Mouse (Mus musculus) frontal cortex, adult (tissue): ENCODE data around the gene Il1rl1.

Experiments
- ATAC-seq: cut with Nextera tagmentation; 2 replicates; pipeline ENCODE4 v1.9.2; 2017; ENCODE audit warnings: mild to moderate bottlenecking, moderate library complexity, mixed read lengths; ENCODE audit not compliant: low TSS enrichment

The Il1rl1 gene

GRCm38 (mm10) chr1:40437340-40437739 lies 8.0 kb downstream of the Il1rl1 start:
- ATAC-seq: no peak

- no peak for ATAC-seq
Observed at GRCm38 (mm10) chr1:40439504-40439903, 10.1 kb downstream of the Il1rl1 start.

DNA sequence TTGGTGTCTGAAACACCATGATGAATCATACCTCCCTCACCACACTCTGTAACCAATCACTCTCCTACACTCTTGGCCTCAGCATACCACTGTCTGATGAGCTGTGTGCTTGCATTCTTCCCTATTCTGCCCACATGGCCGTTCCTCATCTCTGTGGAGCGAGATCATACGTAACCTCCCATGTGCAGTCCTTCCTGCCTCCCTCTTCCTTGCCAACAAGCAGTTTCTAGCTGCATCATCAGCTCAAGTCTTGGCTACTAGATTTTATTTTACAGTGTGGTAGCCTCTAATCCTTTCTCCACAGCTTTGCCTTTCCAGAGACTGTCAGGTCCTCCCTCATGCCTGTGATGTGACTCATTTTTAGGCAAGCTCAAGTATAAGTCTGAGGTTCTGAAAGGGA lies 15.4 kb downstream of the Il1rl1 start:
- ATAC-seq: peak; percentile 98

GRCm38 (mm10) chr1:40465477-40466430 lies 36.4 kb downstream of the Il1rl1 start, which contains the start of gene Il18r1:
TSS of gene Il18r1 (plus strand) at chr1:40465552.
- ATAC-seq: no peak

DNA sequence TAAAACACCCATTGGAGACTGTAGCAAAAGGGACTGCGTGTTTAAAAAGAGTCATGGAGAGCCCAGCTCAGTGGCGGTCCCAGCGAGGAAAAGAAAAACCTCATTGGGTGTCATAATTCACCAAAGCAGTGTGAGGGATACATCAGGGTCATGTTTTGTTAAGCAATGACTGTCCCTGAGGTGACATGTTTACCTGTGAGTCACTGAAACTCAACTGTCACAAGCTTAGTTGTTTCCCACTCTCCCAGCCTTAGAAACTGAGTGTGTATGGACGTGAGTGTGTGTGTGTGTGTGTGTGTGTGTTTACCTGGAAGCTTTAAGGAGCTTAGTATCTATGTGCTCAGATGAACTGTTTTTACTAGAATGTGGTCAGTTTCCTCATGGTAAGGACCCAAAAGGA lies 37.9 kb downstream of the Il1rl1 start:
- ATAC-seq: no peak

GRCm38 (mm10) chr1:40468805-40469204 lies 39.4 kb downstream of the Il1rl1 start:
- no peak for ATAC-seq

GRCm38 (mm10) chr1:40469900-40470299 lies 40.5 kb downstream of the Il1rl1 start:
- ATAC-seq: no peak

- no peak for ATAC-seq
Observed at GRCm38 (mm10) chr1:40472401-40472800, 43.0 kb downstream of the Il1rl1 start.

GRCm38 (mm10) chr1:40473640-40474039 lies 44.3 kb downstream of the Il1rl1 start:
- no peak for ATAC-seq

DNA sequence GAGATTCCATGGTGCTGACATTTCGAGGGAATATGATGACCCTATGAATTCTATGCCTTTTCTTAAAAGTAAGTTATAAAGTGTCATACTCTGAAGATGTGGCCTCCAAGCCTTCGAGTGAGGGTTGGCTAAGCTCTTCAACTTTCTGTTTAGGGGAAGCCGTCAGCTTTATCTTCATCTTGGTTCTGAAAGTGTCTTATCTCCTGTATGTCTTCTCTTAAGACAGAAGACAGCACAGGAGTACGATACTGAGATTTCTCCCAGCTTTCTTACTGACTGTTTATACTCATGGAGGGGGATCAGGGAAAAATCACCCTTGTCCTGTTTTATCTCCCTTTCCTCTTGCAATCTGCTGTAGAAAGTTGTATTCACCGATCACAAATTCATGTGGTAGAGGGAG lies 45.0 kb downstream of the Il1rl1 start:
- ATAC-seq: no peak

GRCm38 (mm10) chr1:40475697-40476096 lies 46.3 kb downstream of the Il1rl1 start:
- ATAC-seq: no peak

DNA sequence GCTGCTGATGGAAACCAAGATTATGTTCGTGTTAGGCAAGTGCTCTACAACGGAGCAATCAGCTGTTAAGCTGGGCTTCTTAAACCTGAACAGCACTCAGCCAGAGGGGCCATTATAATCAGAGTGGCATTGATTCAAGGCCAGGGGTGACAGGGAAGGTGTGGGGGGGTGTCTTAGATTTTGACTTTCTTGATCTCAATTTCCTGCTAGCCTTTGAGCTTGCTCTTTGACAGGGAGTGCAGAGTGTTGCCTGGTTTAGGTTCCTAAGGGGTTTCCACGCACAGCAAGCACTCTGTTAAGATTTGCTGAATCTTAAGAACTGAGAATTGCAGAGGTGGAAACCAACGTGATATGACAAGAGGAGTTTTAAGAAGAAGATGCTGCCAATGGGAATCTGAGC lies 47.4 kb downstream of the Il1rl1 start:
- 0 out of 2 replicates have a peak, but pooled peaks have one; percentile 13 for ATAC-seq

GRCm38 (mm10) chr1:40479505-40479923 lies 50.1 kb downstream of the Il1rl1 start:
- ATAC-seq: no peak

- no peak for ATAC-seq
Observed at GRCm38 (mm10) chr1:40494594-40494993, 65.2 kb downstream of the Il1rl1 start.

- ATAC-seq: no peak
Observed at GRCm38 (mm10) chr1:40499708-40500107, 70.3 kb downstream of the Il1rl1 start.

GRCm38 (mm10) chr1:40501126-40501525 lies 71.8 kb downstream of the Il1rl1 start:
- no peak for ATAC-seq

GRCm38 (mm10) chr1:40501546-40502398 lies 72.4 kb downstream of the Il1rl1 start:
- ATAC-seq: peak; percentile 100

DNA sequence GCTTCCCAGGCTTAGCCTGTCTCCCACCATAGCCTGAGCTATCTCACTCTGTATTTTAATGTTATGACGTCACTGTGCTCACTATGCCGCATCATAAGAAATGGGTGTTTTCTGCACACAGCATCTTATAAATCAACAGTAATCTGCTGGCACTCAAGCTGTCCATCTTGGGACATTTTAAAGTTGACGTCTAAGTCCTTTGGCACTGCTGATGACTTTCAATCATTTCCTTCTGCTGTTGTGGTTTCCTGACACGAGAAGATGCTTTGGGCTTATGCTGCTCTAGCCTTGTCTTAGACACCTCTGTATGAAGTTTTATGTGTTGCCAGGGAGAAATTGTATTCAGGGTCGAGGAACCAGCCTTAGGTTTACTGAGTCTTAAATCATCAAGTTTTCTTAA lies 75.2 kb downstream of the Il1rl1 start:
- ATAC-seq: no peak
